In the genomic region with DNA sequence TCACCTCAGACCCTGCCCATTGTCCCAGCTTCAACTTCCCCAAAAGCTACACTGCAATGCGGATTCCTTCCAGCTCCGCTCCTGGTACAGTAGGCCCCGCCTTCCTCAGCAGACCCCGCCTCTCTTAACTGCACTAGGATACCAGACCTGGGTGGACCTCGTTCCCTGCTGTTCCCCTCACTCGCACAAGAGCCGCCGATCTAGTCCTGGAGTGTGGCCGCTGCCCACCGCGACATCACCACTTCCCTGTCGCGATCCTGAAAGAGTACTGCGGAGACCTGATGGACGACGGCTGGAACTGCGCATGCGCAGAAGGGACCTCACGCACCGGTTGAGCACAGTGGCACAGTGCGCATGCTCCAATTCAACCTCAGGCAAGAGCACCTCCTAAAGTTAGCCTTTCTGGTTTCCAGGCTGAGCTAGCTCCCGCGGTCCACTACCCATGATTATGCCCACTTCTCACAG, we compare ENCODE assay signal across 8 mouse cellular contexts. TPM values are rescaled to one million over a fixed set of nuclear protein-coding genes. Genes with fewer than 3 reads are reported as not detected.
A peak's percentile ranks its signal among the peaks of the same experiment; 100 is the strongest.
DNase-seq lines count a peak whose midpoint lies in the region; ATAC-seq lines count a peak whose summit lies in the region.

Gene Haghl (minus strand): TSS at position 393 of the 465 bp plus-strand sequence.

- peak; percentile 88 for ATAC-seq in inflammation-experienced regulatory T-cells, adult 6 months
- ATAC-seq in megakaryocyte-erythroid progenitor cell, adult 5-6 weeks (replicated peaks; ENCODE audit: low FRiP score, low TSS enrichment, poor library complexity, severe bottlenecking), result peak; percentile 83

- DNase-seq in adipocyte (ENCODE audit: low spot score), result peak; percentile 98
- peak; percentile 99 for DNase-seq in embryo, embryonic 10 days (ENCODE audit: low spot score)
- peak; percentile 95 for DNase-seq in gastrocnemius, postnatal 14 days
- peak; percentile 95 to 97 for DNase-seq in left cerebral cortex, postnatal 10 days (ENCODE audit: extremely low spot score in 1 of 2, low spot score in 2 of 2)
- peak; percentile 94 for DNase-seq in right cerebral cortex, postnatal 25 days
- DNase-seq in urinary bladder, postnatal 4 days (ENCODE audit: low spot score in 2 of 2), result peak; percentile 90 to 95

- intact Hi-C loops in gastrocnemius, postnatal 14 days (cut with DNase I; ENCODE audit: low total_unique reads), result no loop called here
- intact Hi-C loops in left cerebral cortex, postnatal 10 days (cut with DNase I), result no loop called here

RNA-seq across cellular contexts. Expression of gene Haghl, which starts in this region (rescaled TPM):
- total RNA-seq in gastrocnemius, postnatal 14 days (2021), result 10 to 100 TPM; 13.9 to 16.1 TPM
- 10 to 100 TPM; 23.1 to 41.8 (median 31.1) TPM for polyA plus RNA-seq in inflammation-experienced regulatory T-cells, adult 6 months (2017; shearing (Covaris generic))
- 100 to 1,000 TPM; 132 to 133 TPM for total RNA-seq in left cerebral cortex, postnatal 10 days (2021)
- total RNA-seq in megakaryocyte-erythroid progenitor cell, adult 5-6 weeks (2014; fragmentation: Nextera tagmentation), result 10.7 and 18.1 TPM in 2 replicates
- 11.8 and 15.7 TPM in 2 replicates for total RNA-seq in megakaryocyte-erythroid progenitor cell, adult 5-6 weeks (2017)

Comparison
In these comparisons a context has a peak if more than half of its experiments do, and no peak if none do; other contexts are left out.
1. Peak in every context shown above with its lines: DNase-seq and ATAC-seq.
2. RNA of gene Haghl (total RNA-seq): 132 to 133 TPM in left cerebral cortex, postnatal 10 days; 10.7 to 18.1 TPM in megakaryocyte-erythroid progenitor cell, adult 5-6 weeks and 13.9 to 16.1 TPM in gastrocnemius, postnatal 14 days; every median in the first group is over 4 times any median in the second.